Mouse (Mus musculus) stomach, embryonic 16.5 days (tissue): ENCODE data around the gene Zfp146. TPM values are rescaled to one million over a fixed set of nuclear protein-coding genes. Genes with fewer than 3 reads are reported as not detected.
"Not testable (repeated sequence)": the region's sequence is repeated elsewhere in the genome, so short reads cannot be mapped to it uniquely, and the experiment has no call there.

Source experiments
- ATAC-seq: fragments of 200-750 bp; cut with Nextera tagmentation; 2 replicates; pipeline ENCODE4 v1.8.0; 2017; ENCODE audit warnings: moderate number of reproducible peaks, moderate TSS enrichment; ENCODE audit not compliant: insufficient read depth, low FRiP score
- H3K27ac ChIP-seq: fragments of 300-500 bp; sonication (generic); 2 replicates; pipeline ENCODE4 v1.5.1; 2014; ENCODE audit warnings: low read length
- H3K27me3 ChIP-seq: fragments of 300-500 bp; sonication (generic); 2 replicates; pipeline ENCODE4 v1.6.1; 2014; ENCODE audit warnings: low read length, control low read depth, mixed read lengths; ENCODE audit not compliant: control insufficient read depth, insufficient read depth
- H3K36me3 ChIP-seq: fragments of 300-500 bp; sonication (generic); 2 replicates; pipeline ENCODE4 v1.6.1; 2014; ENCODE audit warnings: low read length; ENCODE audit not compliant: control insufficient read depth, insufficient read depth
- H3K4me1 ChIP-seq: fragments of 300-500 bp; sonication (generic); 2 replicates; pipeline ENCODE4 v1.6.1; 2014; ENCODE audit warnings: low read length, control low read depth, mixed read lengths; ENCODE audit not compliant: control insufficient read depth, insufficient read depth
- H3K4me2 ChIP-seq: fragments of 300-500 bp; sonication (generic); 2 replicates; pipeline ENCODE4 v1.6.1; 2014; ENCODE audit warnings: low read depth, low read length, mixed read lengths
- H3K4me3 ChIP-seq: fragments of 300-500 bp; sonication (generic); replicated peaks from 2 replicates; pipeline ENCODE4 v1.5.1; 2014; ENCODE audit warnings: mild to moderate bottlenecking, low read length
- H3K9ac ChIP-seq: fragments of 300-500 bp; sonication (generic); 2 replicates; pipeline ENCODE4 v1.6.1; 2014; ENCODE audit warnings: low read length
- H3K9me3 ChIP-seq: fragments of 300-500 bp; sonication (generic); replicated peaks from 2 replicates; pipeline ENCODE4 v1.6.1; 2016; ENCODE audit warnings: low read length, control low read depth; ENCODE audit not compliant: control insufficient read depth
- WGBS: fragments of 180-500 bp; shearing (Covaris S2); extraction: QIAGEN DNeasy Blood & Tissue Kit; methylation state at CpG from one replicate; pipeline ENCODE4 v1.1.7; 2014; 5-methylcytosine and 5-hydroxymethylcytosine counted together
- polyA plus RNA-seq: library from polyadenylated mRNA; unstranded; fragments of >200 nt; fragmentation: Nextera tagmentation; extraction: Ambion mirVana; gene quantifications from 2 replicates; pipeline ENCODE4 v1.2.1, GENCODE M21; 2015

Gene Zfp146
- polyA plus RNA-seq, 1 experiment from 2014 or later = 12.6 TPM

- not testable (repeated sequence) for H3K9me3 ChIP-seq, H3K27ac ChIP-seq, H3K4me1 ChIP-seq, H3K4me2 ChIP-seq, ATAC-seq, H3K36me3 ChIP-seq, H3K9ac ChIP-seq, H3K27me3 ChIP-seq, H3K4me3 ChIP-seq
- 65% methylated on average over 7 of the region's 7 CpGs for WGBS
Observed at GRCm38 (mm10) chr7:30183189-30183588, 13.6 kb upstream of the Zfp146 start.

- not testable (repeated sequence) for H3K27ac ChIP-seq, H3K36me3 ChIP-seq, H3K9me3 ChIP-seq, H3K4me1 ChIP-seq, H3K4me3 ChIP-seq, H3K4me2 ChIP-seq, H3K27me3 ChIP-seq, ATAC-seq
- WGBS = 90% methylated on average over 10 of the region's 10 CpGs
- peak overlapping the region; percentile 21; the same call in 1 of the 2 replicates for H3K9ac ChIP-seq
Observed at GRCm38 (mm10) chr7:30181929-30182328, 12.4 kb upstream of the Zfp146 start.

- Histone ChIP-seq H3K27ac (no peak overlapping the region), H3K9ac (peak overlapping the region; percentile 21; the same call in 1 of the 2 replicates), H3K9me3 (no peaks in the 10 kb centered on the region), H3K4me2 (no peak overlapping the region), H3K4me3 (no peak overlapping the region), H3K4me1 (peaks cover 7% of the 10 kb centered on the region; the same call in 1 of the 2 replicates), H3K27me3 (no peaks in the 10 kb centered on the region), H3K36me3 (no peaks in the 10 kb centered on the region)
- ATAC-seq = no peak
- WGBS = 2% methylated on average over 4 of the region's 4 CpGs
Observed at GRCm38 (mm10) chr7:30181308-30181707, 11.8 kb upstream of the Zfp146 start.

- Histone ChIP-seq H3K4me1 (no peaks in the 10 kb centered on the region), H3K27me3 (no peaks in the 10 kb centered on the region), H3K4me2 (no peak overlapping the region), H3K9ac (no peak overlapping the region), H3K9me3 (no peaks in the 10 kb centered on the region), H3K36me3 (no peaks in the 10 kb centered on the region), H3K27ac (no peak overlapping the region), H3K4me3 (no peak overlapping the region)
- no peak for ATAC-seq
- WGBS = 80% methylated on average over 11 of the region's 11 CpGs
Observed at GRCm38 (mm10) chr7:30178256-30178655, 8.7 kb upstream of the Zfp146 start.

- Histone ChIP-seq H3K36me3 (no peaks in the 10 kb centered on the region), H3K9ac (no peak overlapping the region)
Observed at GRCm38 (mm10) chr7:30176474-30176873, 6.9 kb upstream of the Zfp146 start.

GRCm38 (mm10) chr7:30170283-30170951 lies 867 bp upstream of the Zfp146 start:
- Histone ChIP-seq H3K4me1 (peaks cover 8% of the 10 kb centered on the region; the same call in 1 of the 2 replicates), H3K4me2 (peak overlapping the region; percentile 84), H3K27me3 (no peaks in the 10 kb centered on the region), H3K36me3 (peaks cover 19% of the 10 kb centered on the region; the same call in 1 of the 2 replicates), H3K4me3 (peak overlapping the region; percentile 86), H3K27ac (peak overlapping the region; percentile 86; the same call in 1 of the 2 replicates), H3K9me3 (peaks cover 24% of the 10 kb centered on the region), H3K9ac (peak overlapping the region; percentile 95)
- peak; percentile 15 for ATAC-seq
- 20% methylated on average over 11 of the region's 11 CpGs for WGBS

More at GRCm38 (mm10) chr7:30176474-30176873, 6.9 kb upstream of the Zfp146 start:
- ATAC-seq = no peak
- Histone ChIP-seq H3K4me3 (no peak overlapping the region), H3K27me3 (no peaks in the 10 kb centered on the region), H3K4me2 (no peak overlapping the region), H3K27ac (no peak overlapping the region), H3K9me3 (no peaks in the 10 kb centered on the region), H3K4me1 (no peaks in the 10 kb centered on the region)
- WGBS = 80% methylated on average over 12 of the region's 12 CpGs

GRCm38 (mm10) chr7:30168914-30169582 lies 502 bp downstream of the Zfp146 start:
- peak overlapping the region; percentile 93 for H3K27ac ChIP-seq
- ATAC-seq = no peak
- 3% methylated on average over 21 of the region's 21 CpGs for WGBS

GRCm38 (mm10) chr7:30164745-30165144 lies 4.8 kb downstream of the Zfp146 start:
- no peaks in the 10 kb centered on the region for H3K27me3 ChIP-seq
- ATAC-seq = no peak
- no peak overlapping the region for H3K27ac ChIP-seq
- H3K36me3 ChIP-seq = peaks cover 70% of the 10 kb centered on the region
- WGBS = 96% methylated on average over 2 of the region's 2 CpGs
- no peak overlapping the region for H3K9ac ChIP-seq
- peaks cover 73% of the 10 kb centered on the region for H3K9me3 ChIP-seq
- H3K4me1 ChIP-seq = peaks cover 4% of the 10 kb centered on the region; the same call in 1 of the 2 replicates
- no peak overlapping the region for H3K4me2 ChIP-seq
- H3K4me3 ChIP-seq = no peak overlapping the region

More at GRCm38 (mm10) chr7:30168914-30169582, 502 bp downstream of the Zfp146 start:
- H3K9ac ChIP-seq = peak overlapping the region; percentile 95
- H3K9me3 ChIP-seq = peaks cover 36% of the 10 kb centered on the region
- peaks cover 30% of the 10 kb centered on the region for H3K36me3 ChIP-seq
- peak overlapping the region; percentile 86 for H3K4me3 ChIP-seq
- H3K4me1 ChIP-seq = peaks cover 8% of the 10 kb centered on the region; the same call in 1 of the 2 replicates
- no peaks in the 10 kb centered on the region for H3K27me3 ChIP-seq
- H3K4me2 ChIP-seq = peak overlapping the region; percentile 84

- Histone ChIP-seq H3K4me3 (no peak overlapping the region), H3K4me2 (no peak overlapping the region), H3K9me3 (peaks cover 90% of the 10 kb centered on the region), H3K27me3 (no peaks in the 10 kb centered on the region), H3K9ac (no peak overlapping the region), H3K4me1 (peaks cover 2% of the 10 kb centered on the region; the same call in 1 of the 2 replicates), H3K36me3 (peaks cover 86% of the 10 kb centered on the region), H3K27ac (no peak overlapping the region)
- 98% methylated on average over 5 of the region's 5 CpGs for WGBS
- ATAC-seq = no peak
Observed at GRCm38 (mm10) chr7:30163113-30163512, 6.4 kb downstream of the Zfp146 start.
